Mouse (Mus musculus) gonadal fat pad, adult 2 months (tissue): ENCODE data around the gene Vps33b. TPM values are rescaled to one million over a fixed set of nuclear protein-coding genes. Genes with fewer than 3 reads are reported as not detected.

Experiments
- DNase-seq: peaks from one replicate; pipeline ENCODE4 v3.0.0-alpha.2; 2012; ENCODE audit warnings: low read depth
- polyA plus RNA-seq: library from polyadenylated mRNA; depleted of rRNA; stranded (reverse); fragments of >200 nt; gene quantifications from 2 replicates; pipeline ENCODE4 v1.2.3, GENCODE M21; 2012

Vps33b gene
- polyA plus RNA-seq, 1 experiment, result 11.5 TPM

DNA sequence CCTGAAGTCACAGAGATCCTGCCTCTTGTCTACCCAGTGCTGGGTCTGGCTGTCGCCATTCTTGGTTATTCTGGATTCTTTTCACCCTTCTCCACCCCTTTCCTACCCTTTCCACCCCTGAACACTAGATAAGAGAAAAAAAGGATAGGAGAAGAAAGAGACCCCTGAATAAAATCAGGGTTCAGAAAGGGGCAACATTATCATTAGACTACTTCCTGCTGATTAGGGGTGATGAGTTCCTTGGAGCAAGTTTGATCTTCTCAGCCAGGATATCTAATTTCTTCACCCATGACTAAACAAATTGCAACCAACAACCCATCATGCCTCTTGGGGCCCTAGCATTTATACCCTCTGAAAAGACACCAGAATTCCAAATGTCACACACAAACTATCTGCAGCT, 1.7 kb upstream of the Vps33b start:
- no peak for DNase-seq

DNA sequence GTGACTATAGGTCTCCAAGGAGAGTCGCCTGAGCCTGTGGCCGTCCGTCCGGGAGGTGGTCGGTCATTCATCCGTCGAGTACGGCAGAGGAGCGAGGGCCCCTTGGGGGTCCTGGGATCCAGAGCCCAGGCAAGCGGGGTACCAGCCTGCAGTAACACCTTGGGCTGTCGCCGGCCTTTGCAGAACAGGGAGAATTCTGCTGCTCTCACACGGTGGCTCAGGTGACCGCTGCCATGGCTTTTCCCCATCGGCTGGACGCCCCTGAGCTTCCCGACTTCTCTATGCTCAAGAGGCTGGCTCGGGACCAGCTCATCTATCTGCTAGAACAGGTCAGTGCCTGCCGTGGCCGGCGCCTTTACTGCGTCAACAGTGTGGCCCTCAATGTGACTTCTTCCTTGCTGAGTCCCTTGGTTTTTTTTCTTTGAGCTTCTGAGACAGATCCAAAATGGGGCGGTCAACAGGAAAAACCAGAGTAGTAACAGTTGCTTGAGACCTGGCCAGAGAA, 354 bp downstream of the Vps33b start:
- DNase-seq, result no peak

DNA sequence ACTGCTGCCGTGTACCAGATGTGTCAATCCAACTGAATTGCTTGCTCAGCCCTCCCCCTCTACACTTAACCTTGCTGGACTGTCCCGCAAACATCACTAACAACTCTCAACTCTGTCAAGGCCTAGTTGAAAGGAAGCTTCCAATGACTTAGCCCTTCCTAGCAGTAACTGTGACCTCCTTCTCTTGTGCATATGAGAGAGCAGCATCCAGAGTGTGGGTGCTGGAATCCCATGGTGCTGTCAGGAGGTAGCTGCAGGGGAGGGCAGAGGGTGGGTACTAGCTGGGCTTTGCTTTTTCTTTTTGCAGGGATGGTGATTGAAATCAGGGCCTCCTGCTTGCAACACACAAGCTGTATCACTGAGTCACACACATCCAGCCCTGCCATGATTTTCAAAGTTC, 4.0 kb downstream of the Vps33b start:
- DNase-seq, result no peak

- no peak for DNase-seq
Measured at GRCm38 (mm10) chr7:80276374-80276773, 6.9 kb downstream of the Vps33b start.

DNA sequence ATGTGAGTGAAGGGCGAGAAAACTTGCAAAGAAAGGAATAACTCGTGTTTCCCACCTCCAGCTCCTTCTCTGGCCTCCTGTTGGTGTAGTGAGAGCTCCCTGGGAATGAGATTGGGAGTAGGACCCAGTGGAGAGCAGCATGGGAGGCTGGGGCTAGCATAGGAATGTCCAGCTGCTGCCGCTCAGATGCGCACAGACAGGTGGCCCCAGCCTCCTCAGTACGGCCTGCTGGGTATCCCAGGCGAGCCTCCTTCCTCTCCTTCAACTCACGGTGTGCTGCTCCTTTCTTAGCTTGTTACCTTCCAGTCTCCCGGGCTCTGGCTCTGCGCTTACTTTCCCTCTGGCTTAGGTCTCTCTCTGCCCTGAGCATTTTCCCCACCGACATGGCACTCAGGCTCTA, 10.6 kb downstream of the Vps33b start:
- no peak for DNase-seq

DNA sequence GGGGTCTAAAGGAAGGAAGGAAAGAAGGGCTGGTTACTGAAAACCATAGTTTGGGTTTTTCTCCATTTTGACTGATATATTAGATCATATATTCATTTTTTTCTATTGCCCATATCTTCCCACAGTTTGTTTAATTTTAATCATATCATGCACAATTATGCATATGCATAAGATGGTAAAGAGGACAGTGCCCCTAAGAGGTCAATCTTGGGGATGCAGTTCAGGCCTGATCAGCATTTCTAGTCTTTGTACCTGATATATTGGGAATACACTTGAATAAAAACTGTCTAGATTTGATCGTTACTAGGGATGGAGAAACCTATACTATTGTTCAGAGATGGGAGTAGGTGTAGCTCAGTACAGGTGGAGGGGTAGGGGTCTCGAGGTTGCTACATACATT, 11.5 kb downstream of the Vps33b start:
- no peak for DNase-seq

GRCm38 (mm10) chr7:80281646-80282045, 12.2 kb downstream of the Vps33b start:
- no peak for DNase-seq

GRCm38 (mm10) chr7:80283226-80283918, 13.9 kb downstream of the Vps33b start:
- DNase-seq, result no peak

GRCm38 (mm10) chr7:80284391-80284790, 14.9 kb downstream of the Vps33b start:
- DNase-seq, result no peak

DNA sequence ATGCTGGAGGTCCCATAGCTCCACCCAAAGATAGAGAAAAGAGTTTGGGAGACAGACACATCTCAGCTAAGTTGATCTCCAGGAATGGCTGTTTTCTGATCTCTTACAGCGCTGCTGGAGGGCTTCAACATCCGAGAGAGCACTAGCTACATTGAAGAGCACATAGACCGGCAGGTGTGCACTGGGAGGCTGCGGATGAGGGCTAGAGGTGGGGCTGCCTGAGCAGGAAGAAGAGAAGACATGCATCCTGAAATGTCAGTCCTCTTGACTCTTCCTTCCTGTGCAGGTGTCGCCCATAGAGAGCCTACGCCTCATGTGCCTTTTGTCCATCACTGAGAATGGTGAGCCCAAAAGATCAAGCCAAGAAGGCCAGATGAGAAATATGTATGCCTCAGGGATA, 16.3 kb downstream of the Vps33b start:
- DNase-seq, result no peak

- DNase-seq, result no peak
Measured at GRCm38 (mm10) chr7:80287736-80288135, 18.3 kb downstream of the Vps33b start.

GRCm38 (mm10) chr7:80294062-80294763, 24.8 kb downstream of the Vps33b start, which contains the start of gene Prc1:
TSS of gene Prc1 (plus strand) at chr7:80294450.
- DNase-seq, result peak; percentile 70

DNA sequence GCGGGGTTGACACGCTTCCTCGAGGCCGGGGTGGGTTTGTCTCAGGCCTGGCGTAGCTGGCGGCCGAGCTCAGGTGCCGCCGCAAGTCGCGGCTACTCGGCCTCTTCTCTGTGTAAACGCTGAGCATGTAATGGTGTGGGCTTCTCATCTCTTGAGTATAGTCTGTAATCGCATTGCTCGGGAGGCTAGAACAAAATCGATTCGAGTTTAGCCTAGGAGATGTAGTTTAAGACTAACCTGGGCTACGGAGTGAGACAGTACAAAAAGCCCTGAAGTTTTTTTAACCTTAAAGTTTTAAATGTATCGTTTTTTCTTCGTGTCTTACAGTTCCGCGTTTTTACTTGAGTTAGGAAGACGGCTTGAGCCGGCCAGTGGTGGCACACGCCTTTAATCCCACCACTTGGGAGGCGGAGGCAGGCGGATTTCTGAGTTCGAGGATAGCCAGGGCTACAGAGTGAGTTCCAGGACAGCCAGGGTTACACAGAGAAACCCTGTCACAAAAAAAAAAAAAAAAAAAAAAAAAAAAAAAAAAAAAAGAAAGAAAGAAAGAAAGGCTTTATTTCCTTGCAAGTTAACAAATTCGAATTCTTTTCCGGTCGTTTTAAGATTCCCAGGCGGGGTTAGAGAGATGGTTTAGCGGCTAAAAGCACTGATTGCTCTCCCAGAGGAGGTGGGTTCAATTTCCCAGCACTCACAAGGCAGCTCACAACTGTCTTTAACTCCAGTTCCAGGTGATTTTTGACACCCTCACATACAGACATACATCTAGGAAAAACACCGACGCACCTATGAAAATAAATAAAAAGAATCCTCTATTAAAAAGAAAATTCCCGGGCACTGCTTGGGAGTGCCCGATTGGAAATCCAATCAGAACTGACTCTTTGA, 25.6 kb downstream of the Vps33b start:
- DNase-seq, result no peak

DNA sequence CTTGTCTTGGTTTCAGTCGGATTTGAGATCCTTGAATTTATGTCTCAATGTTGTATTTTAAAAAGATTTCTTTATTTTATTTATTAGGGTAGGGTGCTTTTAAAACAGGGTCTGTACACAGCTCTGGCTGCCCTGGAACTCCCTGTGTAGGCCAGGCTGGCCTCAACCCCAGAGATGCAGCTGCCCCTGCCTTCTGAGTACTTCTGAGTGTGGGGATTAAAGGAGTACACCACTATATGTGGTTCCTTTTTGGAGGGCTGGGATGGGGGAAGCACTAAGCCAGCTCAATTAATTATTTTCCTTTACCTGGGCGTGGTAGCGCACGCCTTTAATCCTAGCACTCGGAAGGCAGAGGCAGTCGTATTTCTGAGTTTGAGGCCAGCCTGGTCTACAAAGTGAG, 27.0 kb downstream of the Vps33b start:
- DNase-seq, result no peak

DNA sequence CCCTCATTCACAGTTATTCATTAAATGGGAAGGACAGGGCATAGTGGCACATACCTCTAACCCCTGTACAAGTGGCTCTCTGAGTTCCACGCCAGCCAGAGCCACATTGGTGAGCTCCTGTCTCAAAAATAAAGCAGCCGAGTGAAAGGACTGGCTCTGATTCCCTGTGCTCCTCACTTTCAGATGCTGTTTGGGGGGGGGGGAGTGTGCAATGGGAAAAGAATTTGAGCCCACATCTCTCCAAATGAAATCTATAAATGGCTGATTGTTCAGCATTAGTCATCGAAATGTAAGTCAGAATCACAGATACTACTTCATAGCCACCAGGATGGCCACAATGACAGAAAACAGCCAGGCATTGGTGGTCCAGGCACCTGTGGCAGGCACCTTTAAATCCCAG, 27.6 kb downstream of the Vps33b start:
- DNase-seq, result no peak

DNA sequence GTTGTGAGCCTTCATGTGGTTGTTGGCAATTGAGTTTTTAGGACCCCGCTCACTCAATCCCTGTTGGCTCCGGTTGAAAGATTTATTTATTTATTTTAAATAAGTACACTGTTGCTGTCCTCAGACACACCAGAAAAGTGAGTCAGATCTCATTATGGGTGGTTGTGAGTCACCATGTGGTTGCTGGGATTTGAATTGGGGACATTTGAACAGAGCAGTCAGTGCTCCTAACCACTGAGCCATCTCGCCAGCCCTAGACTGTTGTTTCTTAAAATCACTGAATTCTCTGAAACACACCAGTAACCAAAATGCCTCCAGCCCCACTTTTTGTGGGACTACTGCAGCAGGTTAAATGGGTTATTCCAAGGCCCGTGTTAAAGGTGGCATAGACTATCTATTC, 29.3 kb downstream of the Vps33b start:
- no peak for DNase-seq

DNA sequence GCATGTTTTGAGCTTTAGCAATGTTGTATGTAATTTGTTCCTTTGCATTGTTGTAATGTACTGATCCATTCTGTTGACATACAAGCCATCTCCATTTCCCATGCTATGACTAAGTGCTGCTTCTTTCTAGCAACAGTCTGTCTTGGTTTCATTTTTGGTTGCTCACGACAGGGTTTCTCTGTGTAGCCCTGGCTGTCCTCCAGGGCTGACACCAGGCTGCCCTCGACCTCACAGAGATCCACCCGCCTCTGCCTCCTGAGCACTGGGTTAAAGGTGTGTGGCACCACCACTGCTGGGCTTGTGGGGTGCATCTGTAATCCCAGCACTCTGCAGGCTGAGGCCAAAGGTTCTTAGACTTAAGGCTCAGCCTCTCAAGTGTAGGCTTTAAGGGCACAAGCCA, 30.1 kb downstream of the Vps33b start:
- no peak for DNase-seq

GRCm38 (mm10) chr7:80301522-80301921, 32.1 kb downstream of the Vps33b start:
- DNase-seq, result no peak

GRCm38 (mm10) chr7:80307766-80308165, 38.3 kb downstream of the Vps33b start:
- DNase-seq, result no peak

- no peak for DNase-seq
Measured at GRCm38 (mm10) chr7:80310771-80311170, 41.3 kb downstream of the Vps33b start.

- no peak for DNase-seq
Measured at GRCm38 (mm10) chr7:80315733-80316132, 46.3 kb downstream of the Vps33b start.

DNA sequence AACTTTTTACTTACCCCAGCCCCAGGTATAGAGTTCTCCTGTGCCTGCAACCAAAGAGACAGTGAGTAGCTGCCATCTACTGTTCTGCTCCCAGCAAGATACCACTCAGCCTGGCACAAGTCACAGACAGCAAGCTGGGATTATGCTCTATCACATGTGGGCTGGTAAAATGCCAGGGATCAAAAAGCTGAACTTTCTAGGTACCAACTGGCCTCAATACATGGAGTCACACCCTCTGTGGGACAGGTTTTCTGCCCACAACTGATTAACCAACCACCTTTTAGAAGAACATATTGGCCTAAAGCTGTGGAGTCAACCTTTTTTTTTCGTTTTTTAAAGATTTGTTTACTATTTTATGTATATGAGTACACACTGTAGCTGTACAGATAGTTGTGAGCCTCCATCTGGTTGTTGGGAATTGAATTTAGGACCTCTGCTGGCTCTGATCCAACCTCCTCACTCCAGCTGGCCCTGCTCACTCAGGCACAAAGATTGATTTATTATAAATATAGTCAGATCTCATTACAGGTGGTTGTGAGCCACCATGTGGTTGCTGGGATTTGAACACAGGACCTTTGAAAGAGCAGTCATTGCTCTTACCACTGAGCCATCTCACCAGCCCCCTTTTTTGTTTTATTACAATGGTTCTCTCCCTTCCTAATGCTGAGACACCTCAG, 48.1 kb downstream of the Vps33b start:
- DNase-seq, result no peak
